ENCODE assay signal across 19 mouse cellular contexts in the genomic region with DNA sequence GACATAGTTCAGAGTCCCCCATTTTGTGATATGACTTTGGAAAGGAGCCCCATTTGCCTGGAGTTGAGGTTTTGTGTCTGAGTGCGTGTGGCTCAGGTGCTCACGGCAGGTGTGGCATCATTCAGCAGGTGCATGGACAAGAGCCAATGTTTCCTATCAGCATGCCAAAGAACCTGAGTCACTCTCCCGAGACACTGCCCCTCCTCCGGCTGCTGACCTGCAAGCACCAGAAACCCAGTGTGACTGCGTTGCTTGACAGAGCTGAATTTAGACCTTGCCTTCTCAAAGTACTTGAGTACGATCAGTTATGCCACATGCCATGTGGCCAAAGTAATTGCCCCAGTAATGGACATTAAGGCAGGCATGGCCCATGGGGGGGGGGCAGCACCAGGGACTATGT. TPM values are rescaled to one million over a fixed set of nuclear protein-coding genes. Genes with fewer than 3 reads are reported as not detected.
DNase-seq lines count a peak whose midpoint lies in the region; ATAC-seq and TF ChIP-seq lines count a peak whose summit lies in the region.
"Had no signal": no experiment of that assay in that cellular context is flagged by ENCODE, and none has a peak within 500 bp of the region (broad histone marks: within the 10 kb centered on the region; RNA-seq: fewer than 3 reads in every experiment).

No protein-coding gene starts in this region.

- no peaks in the 10 kb centered on the region for H3K27me3 ChIP-seq in C2C12 (ENCODE audit: control insufficient read depth, insufficient read depth, insufficient read length)
- H3K27me3 ChIP-seq in limb, embryonic 10.5 days (ENCODE audit: low read depth, poor library complexity, severe bottlenecking), result peaks cover 23% of the 10 kb centered on the region
- no peaks in the 10 kb centered on the region for H3K27me3 ChIP-seq in forebrain, embryonic 11.5 days (ENCODE audit: control insufficient read depth, insufficient read depth, low read length)
- H3K27me3 ChIP-seq: forebrain, embryonic 15.5 days; limb, embryonic 13.5 days; midbrain, embryonic 15.5 days had no signal

- peak overlapping the region; percentile 65 for H3K27ac ChIP-seq in gastrocnemius, adult 2 months
- 0 out of 2 replicates have a peak overlapping the region, but pooled peaks have one; percentile 25 for H3K27ac ChIP-seq in limb, embryonic 10.5 days
- H3K27ac ChIP-seq in forebrain, embryonic 11.5 days (ENCODE audit: low read depth, low read length), result no peak overlapping the region
- H3K27ac ChIP-seq: embryonic facial prominence, embryonic 10.5 days; forebrain, embryonic 15.5 days; hindbrain, embryonic 10.5 days; left cerebral cortex, adult 2 months; limb, embryonic 13.5 days; liver, embryonic 14.5 days; midbrain, embryonic 15.5 days had no signal

- peaks cover 6% of the 10 kb centered on the region for H3K36me3 ChIP-seq in C2C12 (ENCODE audit: control insufficient read depth, insufficient read depth)
- H3K36me3 ChIP-seq in limb, embryonic 10.5 days, result peaks cover 37% of the 10 kb centered on the region
- H3K36me3 ChIP-seq in forebrain, embryonic 11.5 days (ENCODE audit: control insufficient read depth, insufficient read depth, low read length), result no peaks in the 10 kb centered on the region
- H3K36me3 ChIP-seq: forebrain, embryonic 15.5 days; hindbrain, embryonic 10.5 days; limb, embryonic 13.5 days; midbrain, embryonic 15.5 days had no signal

- peaks cover 21% of the 10 kb centered on the region for H3K79me2 ChIP-seq in C2C12 (ENCODE audit: control insufficient read depth, insufficient read depth)

- H3K4me2 ChIP-seq in forebrain, embryonic 11.5 days (ENCODE audit: low read depth, low read length, severe bottlenecking), result no peak overlapping the region
- H3K4me2 ChIP-seq: forebrain, embryonic 15.5 days; limb, embryonic 13.5 days; midbrain, embryonic 15.5 days had no signal

- peaks cover 14% of the 10 kb centered on the region for H3K79me3 ChIP-seq in C2C12 (ENCODE audit: low read depth)

- TF ChIP-seq CTCF in gastrocnemius, adult 2 months (IDR thresholded peaks at IDR 0.05), result no peak
- no peak for TF ChIP-seq CTCF in C2C12 (IDR thresholded peaks at IDR 0.05; ENCODE audit: control insufficient read depth, insufficient read depth, insufficient read length)

- no peak for ATAC-seq in forebrain, embryonic 11.5 days (replicated peaks; ENCODE audit: low FRiP score)
- ATAC-seq: forebrain, embryonic 15.5 days; midbrain, embryonic 15.5 days had no signal

- peaks cover 27% of the 10 kb centered on the region for H3K4me1 ChIP-seq in limb, embryonic 10.5 days
- H3K4me1 ChIP-seq in forebrain, embryonic 11.5 days (replicated peaks; ENCODE audit: control insufficient read depth, insufficient read depth, low read length), result no peaks in the 10 kb centered on the region
- H3K4me1 ChIP-seq: forebrain, embryonic 15.5 days; midbrain, embryonic 15.5 days had no signal

- peak; percentile 24 for DNase-seq in gastrocnemius, adult 2 months
- no peak for DNase-seq in gastrocnemius, postnatal 10 days
- DNase-seq in limb, embryonic 10.5 days (ENCODE audit: low spot score), result no peak
- DNase-seq in lung, postnatal 25 days (ENCODE audit: low spot score), result peak; percentile 43
- DNase-seq in embryo, embryonic 10 days (ENCODE audit: low spot score), result no peak
- no peak for DNase-seq in T-cell, adult 2 months (ENCODE audit: low spot score)
- no peak for DNase-seq in forebrain, embryonic 11.5 days (ENCODE audit: low spot score)
- DNase-seq: adrenal gland, adult 8-10 months; cerebellum, adult 18-20 months; cerebellum, postnatal 36 days; thymus, postnatal 36 days had no signal

- WGBS in limb, embryonic 10.5 days, result 81% methylated on average over 6 of the region's 6 CpGs
- 82% methylated on average over 6 of the region's 6 CpGs for WGBS in forebrain, embryonic 11.5 days

- no peak overlapping the region for H3K4me3 ChIP-seq in gastrocnemius, adult 2 months
- no peak overlapping the region for H3K4me3 ChIP-seq in C2C12 (ENCODE audit: insufficient read depth, poor library complexity, severe bottlenecking)
- H3K4me3 ChIP-seq in limb, embryonic 10.5 days, result no peak overlapping the region
- H3K4me3 ChIP-seq in forebrain, embryonic 11.5 days (ENCODE audit: low read depth, low read length), result no peak overlapping the region
- H3K4me3 ChIP-seq: embryonic facial prominence, embryonic 10.5 days; forebrain, embryonic 15.5 days; hindbrain, embryonic 10.5 days; left cerebral cortex, adult 2 months; limb, embryonic 13.5 days; midbrain, embryonic 15.5 days had no signal

- no peaks in the 10 kb centered on the region for H3K9me3 ChIP-seq in limb, embryonic 10.5 days (replicated peaks)
- H3K9me3 ChIP-seq in forebrain, embryonic 11.5 days (ENCODE audit: control insufficient read depth, low read length), result no peaks in the 10 kb centered on the region
- H3K9me3 ChIP-seq: embryonic facial prominence, embryonic 10.5 days; forebrain, embryonic 15.5 days; hindbrain, embryonic 10.5 days; limb, embryonic 13.5 days; midbrain, embryonic 15.5 days had no signal

- H3K9ac ChIP-seq in forebrain, embryonic 11.5 days (ENCODE audit: low read length), result no peak overlapping the region
- H3K9ac ChIP-seq: forebrain, embryonic 15.5 days; limb, embryonic 13.5 days; liver, embryonic 14.5 days; midbrain, embryonic 15.5 days had no signal

- intact Hi-C loops in gastrocnemius, adult 2 months (cut with DNase I), result no loop called here

- no peak overlapping the region for H3ac ChIP-seq in C2C12 (ENCODE audit: control insufficient read depth, insufficient read length, low read depth)

TF ChIP-seq in C2C12, 6 proteins besides CTCF, POLR2A, EP300 and RAD21:
- TF ChIP-seq MYOD1 (IDR thresholded peaks at IDR 0.05; ENCODE audit: control insufficient read depth, insufficient read length, low read depth), result peak; percentile 31
- TF ChIP-seq MAX (IDR thresholded peaks at IDR 0.05), result no peak
- no peak for TF ChIP-seq USF1 (IDR thresholded peaks at IDR 0.05; ENCODE audit: low read depth)
- no peak for TF ChIP-seq MYOG (IDR thresholded peaks at IDR 0.05; ENCODE audit: control insufficient read depth, extremely low read depth, insufficient read length)

RNA-seq across cellular contexts. Expression of a gene that starts 7.5 kb away (rescaled TPM):
- 100 to 1,000 TPM in 1 of 2 experiments, 10 to 100 TPM in 1; 82.8 to 116 TPM for total RNA-seq in gastrocnemius, adult 2 months (2021)
- 100 to 1,000 TPM; 191 to 215 TPM for total RNA-seq in gastrocnemius, postnatal 10 days (2021)
- polyA plus RNA-seq in C2C12 (2012; fragmentation: generic; extraction: Trizol), result 7.0 TPM
- 40.8 and 68.8 TPM in 2 replicates for polyA plus RNA-seq in limb, embryonic 10.5 days (2016; fragmentation: Nextera tagmentation; extraction: Ambion mirVana)
- polyA plus RNA-seq in forebrain, embryonic 11.5 days (2014; fragmentation: Nextera tagmentation; extraction: Ambion mirVana), result 17.2 and 17.5 TPM in 2 replicates

Comparison
In these comparisons a context has a peak if more than half of its experiments do, and no peak if none do; other contexts are left out.
1. DNase-seq: peak in gastrocnemius, adult 2 months (single experiment) and lung, postnatal 25 days (single experiment); none in gastrocnemius, postnatal 10 days (single experiment), limb, embryonic 10.5 days (single experiment), embryo, embryonic 10 days (single experiment), T-cell, adult 2 months (single experiment) and forebrain, embryonic 11.5 days (single experiment).